30 mouse cellular contexts compared by ENCODE assay signal in the genomic region with DNA sequence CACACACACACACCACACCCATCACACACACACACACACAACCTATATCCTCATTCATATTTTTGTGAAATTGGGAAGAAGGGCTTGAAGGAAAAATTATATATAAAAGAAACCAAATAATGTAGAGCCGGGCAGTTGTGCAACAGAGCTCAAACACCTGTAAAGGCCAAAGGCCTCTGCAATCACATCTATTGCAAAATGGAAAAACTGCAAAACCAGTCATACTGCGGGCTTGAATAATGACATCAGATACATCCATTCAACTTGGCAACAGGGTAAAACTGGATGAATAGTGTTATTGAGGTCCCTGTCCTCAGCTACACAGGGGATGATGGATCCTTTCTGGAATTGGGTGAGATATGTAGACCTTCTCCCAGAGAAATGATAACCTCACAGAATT. TPM values are rescaled to one million over a fixed set of nuclear protein-coding genes. Genes with fewer than 3 reads are reported as not detected.
DNase-seq lines count a peak whose midpoint lies in the region; ATAC-seq and TF ChIP-seq lines count a peak whose summit lies in the region.
"Had no signal": no experiment of that assay in that cellular context is flagged by ENCODE, and none has a peak within 500 bp of the region (broad histone marks: within the 10 kb centered on the region; RNA-seq: fewer than 3 reads in every experiment).

No protein-coding gene starts in this region.

- no peak overlapping the region for H3K9ac ChIP-seq in liver, embryonic 16.5 days (ENCODE audit: low read depth, low read length)
- no peak overlapping the region for H3K9ac ChIP-seq in liver, embryonic 12.5 days
- no peak overlapping the region for H3K9ac ChIP-seq in intestine, embryonic 16.5 days (ENCODE audit: low read depth, low read length)
- H3K9ac ChIP-seq: embryonic facial prominence, embryonic 15.5 days; forebrain, embryonic 13.5 days; hindbrain, embryonic 12.5 days; kidney, embryonic 15.5 days; lung, embryonic 14.5 days; neural tube, embryonic 12.5 days had no signal

- WGBS in liver, embryonic 16.5 days (ENCODE audit: insufficient replicate concordance): 63% methylated on average over 2 of the region's 2 CpGs
- 83% methylated on average over 2 of the region's 2 CpGs for WGBS in liver, embryonic 12.5 days (ENCODE audit: insufficient replicate concordance)
- WGBS in intestine, embryonic 16.5 days: 85% methylated on average over 2 of the region's 2 CpGs
- WGBS in cerebellum, adult 2 months: 94% methylated on average over 2 of the region's 2 CpGs

- no peaks in the 10 kb centered on the region for H3K9me3 ChIP-seq in liver, embryonic 16.5 days (replicated peaks; ENCODE audit: control insufficient read depth, low read length)
- no peaks in the 10 kb centered on the region for H3K9me3 ChIP-seq in liver, embryonic 12.5 days (replicated peaks)
- no peaks in the 10 kb centered on the region for H3K9me3 ChIP-seq in intestine, embryonic 16.5 days (ENCODE audit: control insufficient read depth, low read length)
- H3K9me3 ChIP-seq: embryonic facial prominence, embryonic 10.5 days; embryonic facial prominence, embryonic 15.5 days; hindbrain, embryonic 12.5 days; kidney, embryonic 15.5 days; neural tube, embryonic 12.5 days had no signal

- no peaks in the 10 kb centered on the region for H3K36me3 ChIP-seq in liver, embryonic 16.5 days (ENCODE audit: control insufficient read depth, insufficient read depth)
- no peaks in the 10 kb centered on the region for H3K36me3 ChIP-seq in liver, embryonic 12.5 days
- no peaks in the 10 kb centered on the region for H3K36me3 ChIP-seq in intestine, embryonic 16.5 days (ENCODE audit: control insufficient read depth, insufficient read depth, low read length)
- H3K36me3 ChIP-seq: embryonic facial prominence, embryonic 10.5 days; embryonic facial prominence, embryonic 15.5 days; hindbrain, embryonic 12.5 days; kidney, embryonic 15.5 days; neural tube, embryonic 12.5 days had no signal

- H3K4me2 ChIP-seq in liver, embryonic 16.5 days (ENCODE audit: low read depth, low read length): no peak overlapping the region
- no peak overlapping the region for H3K4me2 ChIP-seq in liver, embryonic 12.5 days
- no peak overlapping the region for H3K4me2 ChIP-seq in intestine, embryonic 16.5 days (ENCODE audit: low read depth, low read length)
- H3K4me2 ChIP-seq: embryonic facial prominence, embryonic 15.5 days; forebrain, embryonic 13.5 days; heart, embryonic 11.5 days; hindbrain, embryonic 12.5 days; kidney, embryonic 15.5 days; lung, embryonic 14.5 days; midbrain, embryonic 11.5 days; neural tube, embryonic 12.5 days had no signal

- no peaks in the 10 kb centered on the region for H3K4me1 ChIP-seq in liver, embryonic 16.5 days (ENCODE audit: control insufficient read depth, low read depth, low read length)
- no peaks in the 10 kb centered on the region for H3K4me1 ChIP-seq in liver, embryonic 12.5 days
- peaks cover 4% of the 10 kb centered on the region; the same call in 1 of the 2 replicates for H3K4me1 ChIP-seq in intestine, embryonic 16.5 days (ENCODE audit: control insufficient read depth, insufficient read depth, low read length)
- no peaks in the 10 kb centered on the region for H3K4me1 ChIP-seq in cerebellum, adult 2 months (ENCODE audit: control insufficient read depth, insufficient read depth, low read length)
- H3K4me1 ChIP-seq: embryonic facial prominence, embryonic 10.5 days; embryonic facial prominence, embryonic 15.5 days; forebrain, embryonic 13.5 days; hindbrain, embryonic 12.5 days; kidney, embryonic 15.5 days; neural tube, embryonic 12.5 days had no signal

- H3K27me3 ChIP-seq in liver, embryonic 16.5 days (ENCODE audit: control insufficient read depth, insufficient read depth, low read depth, low read length): no peaks in the 10 kb centered on the region
- H3K27me3 ChIP-seq in liver, embryonic 12.5 days (replicated peaks): no peaks in the 10 kb centered on the region
- H3K27me3 ChIP-seq in intestine, embryonic 16.5 days (replicated peaks; ENCODE audit: control insufficient read depth, insufficient read depth, low read length): no peaks in the 10 kb centered on the region
- no peaks in the 10 kb centered on the region for H3K27me3 ChIP-seq in cerebellum, adult 2 months (ENCODE audit: control insufficient read depth, insufficient read depth, low read length)
- H3K27me3 ChIP-seq: embryonic facial prominence, embryonic 15.5 days; forebrain, embryonic 13.5 days; hindbrain, embryonic 12.5 days; kidney, embryonic 15.5 days; neural tube, embryonic 12.5 days had no signal

- H3K27ac ChIP-seq in liver, embryonic 16.5 days (ENCODE audit: low read length): no peak overlapping the region
- no peak overlapping the region for H3K27ac ChIP-seq in liver, embryonic 12.5 days
- no peak overlapping the region for H3K27ac ChIP-seq in intestine, embryonic 16.5 days (ENCODE audit: low read length)
- H3K27ac ChIP-seq in cerebellum, adult 2 months (ENCODE audit: insufficient read depth, low read length): no peak overlapping the region
- H3K27ac ChIP-seq: embryonic facial prominence, embryonic 10.5 days; embryonic facial prominence, embryonic 15.5 days; forebrain, embryonic 13.5 days; hindbrain, embryonic 12.5 days; kidney, embryonic 15.5 days; neural tube, embryonic 12.5 days had no signal

- no peak overlapping the region for H3K4me3 ChIP-seq in liver, embryonic 16.5 days (ENCODE audit: low read depth, low read length)
- no peak overlapping the region for H3K4me3 ChIP-seq in liver, embryonic 12.5 days
- no peak overlapping the region for H3K4me3 ChIP-seq in intestine, embryonic 16.5 days (ENCODE audit: low read length)
- H3K4me3 ChIP-seq in cerebellum, adult 2 months (replicated peaks; ENCODE audit: insufficient read depth, low read depth, low read length): no peak overlapping the region
- H3K4me3 ChIP-seq: embryonic facial prominence, embryonic 10.5 days; embryonic facial prominence, embryonic 15.5 days; forebrain, embryonic 13.5 days; hindbrain, embryonic 12.5 days; kidney, embryonic 15.5 days; myocyte; neural tube, embryonic 12.5 days had no signal

- ATAC-seq in liver, embryonic 16.5 days (ENCODE audit: low read depth): peak; percentile 53; the same call in 1 of the 2 replicates
- ATAC-seq in liver, embryonic 12.5 days: no peak
- ATAC-seq in intestine, embryonic 16.5 days: peak; percentile 83
- ATAC-seq: CD4-positive, CD25-positive, alpha-beta regulatory T cell, adult 4 months; forebrain, embryonic 13.5 days; midbrain, embryonic 16.5 days had no signal

- peak; percentile 50 for DNase-seq in lung, postnatal 36 days
- no peak for DNase-seq in lung, postnatal 14 days
- no peak for DNase-seq in cerebellum, adult 2 months
- no peak for DNase-seq in left cerebral cortex, adult 9 months (ENCODE audit: low spot score in 2 of 2)
- DNase-seq: adrenal gland, postnatal 14 days; cerebellum, adult 8-10 months; cerebellum, postnatal 25 days; gastrocnemius, postnatal 10 days; heart, postnatal 36 days; kidney, adult 18-20 months; kidney, postnatal 25 days; left cerebral cortex, postnatal 4 days; lung, embryonic 14.5 days; right cerebral cortex, postnatal 4 days; thymus, adult 2 months; thymus, postnatal 36 days had no signal

- TF ChIP-seq CTCF in cerebellum, adult 2 months (IDR thresholded peaks at IDR 0.05; ENCODE audit: borderline replicate concordance, insufficient read depth, low read depth, low read length): no peak

- TF ChIP-seq POLR2A in cerebellum, adult 2 months (IDR thresholded peaks at IDR 0.05; ENCODE audit: borderline replicate concordance, insufficient read depth, low read length): no peak

RNA-seq across cellular contexts. Expression of a gene that starts 13.3 kb away (rescaled TPM):
- polyA plus RNA-seq in liver, embryonic 16.5 days (2015; fragmentation: Nextera tagmentation; extraction: Ambion mirVana): 0.76 and 1.7 TPM in 2 replicates
- 1.9 and 2.3 TPM in 2 replicates for polyA plus RNA-seq in liver, embryonic 12.5 days (2016; fragmentation: Nextera tagmentation; extraction: Ambion mirVana)
- 4.7 and 4.9 TPM in 2 replicates for polyA plus RNA-seq in intestine, embryonic 16.5 days (2015; fragmentation: Nextera tagmentation; extraction: Ambion mirVana)
- 60.6 and 62.5 TPM in 2 replicates for polyA plus RNA-seq in cerebellum, adult 2 months (2012; rRNA removed)

Comparison
In these comparisons a context has a peak if more than half of its experiments do, and no peak if none do; other contexts are left out.
1. RNA of a gene that starts 13.3 kb away (polyA plus RNA-seq): 60.6 to 62.5 TPM in cerebellum, adult 2 months; 4.7 to 4.9 TPM in intestine, embryonic 16.5 days, 1.9 to 2.3 TPM in liver, embryonic 12.5 days and 0.76 to 1.7 TPM in liver, embryonic 16.5 days; every median in the first group is over 10 times any median in the second.